Mouse (Mus musculus): Measurements from ENCODE around the gene Trim45. TPM values are rescaled to one million over a fixed set of nuclear protein-coding genes. Genes with fewer than 3 reads are reported as not detected.
A peak's percentile ranks its signal among the peaks of the same experiment; 100 is the strongest.

Trim45 gene
- polyA plus RNA-seq, 1 experiment from 2014 or later: 5.3 TPM

- WGBS: 92% methylated on average over 4 of the region's 4 CpGs
- no peak overlapping the region for H3K27ac ChIP-seq
- H3K27me3 ChIP-seq (ENCODE audit: poor library complexity, severe bottlenecking): no peaks in the 10 kb centered on the region
- no peak overlapping the region for H3K4me3 ChIP-seq
- H3K9me3 ChIP-seq: no peaks in the 10 kb centered on the region
- no peaks in the 10 kb centered on the region for H3K4me1 ChIP-seq
- no peak for DNase-seq (ENCODE audit: extremely low spot score, low spot score)
- peaks cover 95% of the 10 kb centered on the region for H3K36me3 ChIP-seq (replicated peaks)
Observed at GRCm38 (mm10) chr3:100938211-100938610, 16.2 kb downstream of the Trim45 start.

GRCm38 (mm10) chr3:100940496-100941037 is 18.6 kb downstream of the Trim45 start:
- 93% methylated on average over 4 of the region's 4 CpGs for WGBS
- no peaks in the 10 kb centered on the region for H3K4me1 ChIP-seq
- no peaks in the 10 kb centered on the region for H3K9me3 ChIP-seq
- no peak for DNase-seq (ENCODE audit: extremely low spot score, low spot score)
- no peak overlapping the region for H3K4me3 ChIP-seq
- H3K27me3 ChIP-seq (ENCODE audit: poor library complexity, severe bottlenecking): no peaks in the 10 kb centered on the region
- peaks cover 97% of the 10 kb centered on the region for H3K36me3 ChIP-seq (replicated peaks)
- no peak overlapping the region for H3K27ac ChIP-seq

GRCm38 (mm10) chr3:100947286-100947685 is 25.3 kb downstream of the Trim45 start:
- H3K4me1 ChIP-seq: no peaks in the 10 kb centered on the region
- H3K9me3 ChIP-seq: no peaks in the 10 kb centered on the region
- no peak overlapping the region for H3K4me3 ChIP-seq
- H3K36me3 ChIP-seq (replicated peaks): peaks cover 100% of the 10 kb centered on the region
- 94% methylated on average over 8 of the region's 8 CpGs for WGBS
- H3K27ac ChIP-seq: no peak overlapping the region
- H3K27me3 ChIP-seq (ENCODE audit: poor library complexity, severe bottlenecking): no peaks in the 10 kb centered on the region
- DNase-seq (ENCODE audit: extremely low spot score, low spot score): no peak

- no peaks in the 10 kb centered on the region for H3K9me3 ChIP-seq
- DNase-seq (ENCODE audit: extremely low spot score, low spot score): no peak
- H3K27ac ChIP-seq: no peak overlapping the region
- H3K4me3 ChIP-seq: no peak overlapping the region
- no peaks in the 10 kb centered on the region for H3K4me1 ChIP-seq
- no peaks in the 10 kb centered on the region for H3K27me3 ChIP-seq (ENCODE audit: poor library complexity, severe bottlenecking)
- 93% methylated on average over 4 of the region's 4 CpGs for WGBS
- H3K36me3 ChIP-seq (replicated peaks): peaks cover 99% of the 10 kb centered on the region
Observed at GRCm38 (mm10) chr3:100951531-100951930, 29.5 kb downstream of the Trim45 start.

- DNase-seq (ENCODE audit: extremely low spot score, low spot score): no peak
- Histone ChIP-seq H3K27ac (no peak overlapping the region), H3K9me3 (no peaks in the 10 kb centered on the region), H3K4me3 (no peak overlapping the region), H3K27me3 (ENCODE audit: poor library complexity, severe bottlenecking) (no peaks in the 10 kb centered on the region), H3K36me3 (replicated peaks) (peaks cover 99% of the 10 kb centered on the region), H3K4me1 (no peaks in the 10 kb centered on the region)
Observed at GRCm38 (mm10) chr3:100954616-100955015, 32.6 kb downstream of the Trim45 start.

GRCm38 (mm10) chr3:100961007-100961406 is 39.0 kb downstream of the Trim45 start:
- Histone ChIP-seq H3K36me3 (replicated peaks) (peaks cover 94% of the 10 kb centered on the region), H3K4me1 (no peaks in the 10 kb centered on the region), H3K27ac (no peak overlapping the region), H3K27me3 (ENCODE audit: poor library complexity, severe bottlenecking) (no peaks in the 10 kb centered on the region), H3K9me3 (no peaks in the 10 kb centered on the region), H3K4me3 (no peak overlapping the region)
- WGBS: 88% methylated on average over 5 of the region's 5 CpGs
- DNase-seq (ENCODE audit: extremely low spot score, low spot score): no peak

- 87% methylated on average over 7 of the region's 7 CpGs for WGBS
- H3K9me3 ChIP-seq: no peaks in the 10 kb centered on the region
- H3K27ac ChIP-seq: no peak overlapping the region
- peaks cover 90% of the 10 kb centered on the region for H3K36me3 ChIP-seq (replicated peaks)
- no peaks in the 10 kb centered on the region for H3K27me3 ChIP-seq (ENCODE audit: poor library complexity, severe bottlenecking)
- no peak for DNase-seq (ENCODE audit: extremely low spot score, low spot score)
- no peaks in the 10 kb centered on the region for H3K4me1 ChIP-seq
- H3K4me3 ChIP-seq: no peak overlapping the region
Observed at GRCm38 (mm10) chr3:100961501-100961900, 39.5 kb downstream of the Trim45 start.

- no peaks in the 10 kb centered on the region for H3K9me3 ChIP-seq
- no peak for DNase-seq (ENCODE audit: extremely low spot score, low spot score)
- no peaks in the 10 kb centered on the region for H3K27me3 ChIP-seq (ENCODE audit: poor library complexity, severe bottlenecking)
- peaks cover 5% of the 10 kb centered on the region for H3K4me1 ChIP-seq
- 84% methylated on average over 14 of the region's 14 CpGs for WGBS
- no peak overlapping the region for H3K27ac ChIP-seq
- H3K36me3 ChIP-seq (replicated peaks): peaks cover 75% of the 10 kb centered on the region
- H3K4me3 ChIP-seq: no peak overlapping the region
Observed at GRCm38 (mm10) chr3:100963849-100964542, 42.0 kb downstream of the Trim45 start.

- DNase-seq (ENCODE audit: extremely low spot score, low spot score): peak; percentile 94
- peak within 1 kb of the TSS; percentile 66 for H3K4me3 ChIP-seq
- H3K4me1 ChIP-seq: peaks cover 13% of the 10 kb centered on the region
- H3K27me3 ChIP-seq (ENCODE audit: poor library complexity, severe bottlenecking): no peaks in the 10 kb centered on the region
- peaks cover 23% of the 10 kb centered on the region for H3K36me3 ChIP-seq (replicated peaks)
- peak within 1 kb of the TSS; percentile 91 for H3K27ac ChIP-seq
- under 1% methylated on average over 40 of the region's 40 CpGs for WGBS
- no peaks in the 10 kb centered on the region for H3K9me3 ChIP-seq
Observed at GRCm38 (mm10) chr3:100969176-100969917, 47.3 kb downstream of the Trim45 start, which contains the start of gene Ttf2. Gene Ttf2 (minus strand): TSS chr3:100969663.

GRCm38 (mm10) chr3:100973906-100974305 is 51.9 kb downstream of the Trim45 start:
- 0 out of 2 replicates have a peak, but pooled peaks cover 6% of the 10 kb centered on the region for H3K27me3 ChIP-seq (ENCODE audit: poor library complexity, severe bottlenecking)
- no peaks in the 10 kb centered on the region for H3K36me3 ChIP-seq (replicated peaks)
- 7% methylated on average over 1 of the region's 1 CpGs for WGBS
- H3K4me3 ChIP-seq: no peak overlapping the region
- peaks cover 18% of the 10 kb centered on the region for H3K4me1 ChIP-seq
- H3K27ac ChIP-seq: no peak overlapping the region
- no peaks in the 10 kb centered on the region for H3K9me3 ChIP-seq
- no peak for DNase-seq (ENCODE audit: extremely low spot score, low spot score)

GRCm38 (mm10) chr3:100979290-100979689 is 57.3 kb downstream of the Trim45 start:
- Histone ChIP-seq H3K4me1 (peaks cover 34% of the 10 kb centered on the region), H3K4me3 (no peak overlapping the region), H3K36me3 (replicated peaks) (no peaks in the 10 kb centered on the region), H3K27ac (no peak overlapping the region), H3K9me3 (no peaks in the 10 kb centered on the region), H3K27me3 (ENCODE audit: poor library complexity, severe bottlenecking) (peaks cover 19% of the 10 kb centered on the region; the same call in 1 of the 2 replicates)
- no peak for DNase-seq (ENCODE audit: extremely low spot score, low spot score)
- WGBS: 84% methylated on average over 8 of the region's 8 CpGs
